Mouse (Mus musculus): ENCODE measurements around the gene Arhgap24. TPM values are rescaled to one million over a fixed set of nuclear protein-coding genes. Genes with fewer than 3 reads are reported as not detected.
A peak's percentile ranks its signal among the peaks of the same experiment; 100 is the strongest.
"Not testable (repeated sequence)": the region's sequence is repeated elsewhere in the genome, so short reads cannot be mapped to it uniquely, and the experiment has no call there.

The Arhgap24 gene
- total RNA-seq, 2 experiments from 2014 or later, result 17.2 to 18.3 TPM

DNA sequence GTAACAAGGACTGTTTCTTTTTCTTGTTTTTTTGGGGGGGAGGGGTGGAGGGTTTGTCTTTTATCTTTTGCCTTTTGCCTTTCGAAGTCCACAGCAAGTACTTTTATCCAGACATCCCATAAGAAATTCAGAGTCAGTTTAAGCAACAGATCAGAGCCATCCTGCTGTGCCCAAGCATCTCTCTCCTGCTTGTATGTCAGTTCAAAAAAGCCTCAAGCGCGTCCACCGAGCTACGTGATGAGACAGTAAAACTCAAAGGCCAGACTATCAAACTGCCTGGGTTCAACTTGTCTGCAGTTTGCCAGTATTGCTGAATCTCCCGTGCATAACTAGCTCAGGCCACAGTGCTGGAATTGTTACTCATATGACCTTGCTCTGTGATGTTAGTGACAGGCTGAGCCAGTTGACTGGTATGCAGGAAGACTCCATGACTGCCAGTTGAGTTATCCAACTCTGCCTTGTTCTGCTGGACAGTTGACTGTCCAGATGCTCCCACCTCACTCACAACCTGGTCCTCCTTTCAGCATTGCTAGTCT is 418.6 kb downstream of the Arhgap24 start:
- no peak for DNase-seq

DNA sequence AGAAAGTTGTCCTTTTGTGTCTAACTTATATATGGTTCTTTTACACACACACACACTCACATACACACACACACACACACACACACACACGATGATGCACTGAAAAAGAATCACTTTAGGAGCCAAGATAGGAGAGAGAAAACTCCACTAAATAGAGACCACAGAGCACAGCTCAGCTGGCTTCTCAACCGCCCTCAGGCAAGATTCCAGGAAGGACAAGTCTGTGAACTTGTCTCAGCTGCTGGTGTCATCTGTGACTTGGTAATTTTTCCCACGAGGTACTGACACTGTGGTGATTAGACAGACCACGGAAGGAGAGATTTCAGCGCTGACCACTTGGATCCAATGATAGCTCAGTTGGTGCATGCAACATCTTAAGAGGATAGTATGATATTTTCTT is 420.0 kb downstream of the Arhgap24 start:
- no peak for DNase-seq

DNA sequence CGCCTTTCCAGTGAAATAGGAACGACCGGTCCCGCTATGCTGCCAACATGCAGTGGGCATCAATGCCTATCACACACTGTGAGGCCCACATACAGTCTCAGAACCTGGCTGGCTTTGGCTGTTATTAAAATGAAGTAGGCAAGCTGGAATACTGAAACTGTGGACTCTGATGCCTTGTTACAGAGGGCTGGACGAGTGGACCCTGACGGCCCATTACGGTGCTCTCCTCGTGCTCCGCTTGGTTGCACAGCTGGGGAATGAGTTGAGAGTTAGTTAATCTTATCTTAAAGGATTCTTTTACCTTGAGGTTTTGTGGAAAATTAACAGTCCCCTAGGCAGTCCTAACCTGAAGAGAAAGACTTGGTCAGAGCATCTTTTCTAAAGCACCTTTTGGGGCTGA is 422.3 kb downstream of the Arhgap24 start:
- DNase-seq, result no peak

DNA sequence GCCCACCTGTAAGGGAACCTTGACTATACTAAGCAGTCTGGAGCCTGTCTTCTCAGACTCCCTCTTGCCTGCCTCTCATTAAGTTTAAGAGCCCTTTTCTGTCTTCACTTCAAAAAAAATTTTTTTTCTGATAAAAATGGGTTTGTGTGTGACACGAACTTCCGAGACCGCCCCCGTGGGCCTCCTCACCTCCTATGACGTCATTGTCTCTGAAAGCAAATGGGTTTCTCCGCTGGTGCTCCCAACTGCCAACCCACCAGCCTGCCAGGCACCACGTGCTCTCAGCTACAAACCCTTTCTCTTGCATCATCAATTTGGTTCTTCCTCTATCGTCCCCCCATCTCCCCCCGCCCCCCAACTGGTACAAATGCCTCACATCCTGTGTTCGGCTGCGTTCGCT is 422.9 kb downstream of the Arhgap24 start:
- no peak for DNase-seq

DNA sequence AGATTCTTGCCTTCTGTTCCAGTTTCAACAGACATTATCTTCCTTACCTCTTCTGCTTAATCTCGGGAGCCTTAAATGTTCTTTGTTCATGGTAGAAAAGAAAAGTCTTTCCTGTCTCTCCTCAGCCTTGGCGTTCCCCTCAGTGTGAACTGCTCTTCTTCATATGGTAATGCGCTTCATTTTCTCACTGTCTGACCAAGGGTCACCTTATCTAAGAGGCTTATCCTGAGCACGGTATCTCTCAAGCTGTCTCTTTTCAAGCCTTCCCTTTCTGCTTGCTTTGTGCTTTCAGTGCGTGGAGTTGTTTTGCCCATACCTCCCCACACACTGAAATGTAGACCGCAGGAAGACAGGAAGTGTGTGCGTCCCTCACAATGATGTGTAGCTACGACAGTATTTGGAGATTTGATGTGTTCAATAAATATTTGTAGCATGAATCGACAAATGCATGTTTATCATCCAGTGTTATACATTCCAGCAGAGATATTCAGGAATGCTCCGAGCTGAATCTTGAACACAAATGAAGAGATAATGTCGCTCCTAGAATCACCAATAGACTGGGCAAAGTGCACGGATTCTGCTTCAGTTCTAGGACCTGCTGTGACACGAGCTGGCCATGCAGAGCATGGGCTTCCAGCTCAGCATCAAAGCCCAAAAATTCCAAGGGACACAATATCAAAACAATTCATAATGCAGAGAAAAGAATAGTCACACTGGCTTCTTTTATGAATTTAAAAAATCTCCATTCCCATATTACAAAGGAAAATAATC is 424.4 kb downstream of the Arhgap24 start:
- no peak for DNase-seq

DNA sequence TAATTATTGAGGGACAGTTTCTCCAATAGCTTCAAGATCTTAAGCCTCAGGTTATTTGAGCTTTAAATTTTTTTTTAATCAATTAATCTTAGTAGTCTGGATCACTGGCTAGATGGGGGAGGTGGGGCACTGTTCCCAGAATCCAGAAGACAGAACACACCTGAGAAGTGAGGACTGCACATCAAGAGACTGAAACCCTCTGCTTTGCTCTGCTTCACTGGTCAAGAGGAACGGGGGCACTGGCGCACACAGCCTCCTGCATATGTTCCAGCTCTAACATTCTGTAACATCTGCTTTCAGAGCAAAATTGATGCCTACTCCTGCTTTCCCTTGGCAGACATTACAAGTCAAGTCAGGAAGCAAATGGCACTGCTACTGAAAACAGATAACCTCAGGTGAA is 439.0 kb downstream of the Arhgap24 start:
- no peak for DNase-seq

DNA sequence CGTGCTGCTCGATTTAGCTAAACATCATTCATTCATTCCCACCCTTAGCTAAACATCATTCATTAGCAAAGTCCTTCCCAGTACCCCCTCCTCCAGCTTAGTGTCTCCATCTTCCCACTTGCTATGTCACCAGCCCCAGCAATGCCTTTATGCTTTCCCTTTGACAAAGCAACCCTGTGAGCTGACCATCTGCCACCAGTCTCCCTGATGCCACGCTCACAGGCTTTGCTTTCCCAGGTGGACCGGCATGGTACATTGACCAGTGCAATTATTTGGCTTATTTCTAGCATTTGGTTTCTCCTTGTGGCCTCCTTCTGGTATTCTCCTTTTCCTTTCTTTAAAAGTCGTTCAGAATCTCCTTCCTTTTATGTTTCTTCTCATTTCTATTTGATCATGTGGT is 445.6 kb downstream of the Arhgap24 start:
- DNase-seq, result no peak

DNA sequence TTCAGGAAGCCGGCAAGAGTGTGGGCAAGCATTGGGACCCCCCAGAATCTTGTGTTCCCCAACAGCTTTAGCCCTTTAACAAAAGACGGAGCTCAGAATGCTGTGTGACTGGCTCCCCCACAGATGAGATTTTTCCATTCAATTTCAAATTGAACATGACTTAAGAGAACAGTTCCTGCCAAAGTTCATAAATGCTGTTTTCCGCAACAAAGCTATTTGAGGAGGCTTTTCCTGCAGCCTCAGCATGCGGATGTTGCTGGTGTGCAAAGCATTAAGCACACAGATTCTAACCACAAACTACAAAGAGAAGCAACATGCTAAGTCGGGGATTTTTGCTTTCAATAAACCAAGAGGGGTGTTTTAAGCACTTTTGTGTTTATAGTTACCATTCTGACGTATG is 449.0 kb downstream of the Arhgap24 start:
- DNase-seq, result no peak

DNA sequence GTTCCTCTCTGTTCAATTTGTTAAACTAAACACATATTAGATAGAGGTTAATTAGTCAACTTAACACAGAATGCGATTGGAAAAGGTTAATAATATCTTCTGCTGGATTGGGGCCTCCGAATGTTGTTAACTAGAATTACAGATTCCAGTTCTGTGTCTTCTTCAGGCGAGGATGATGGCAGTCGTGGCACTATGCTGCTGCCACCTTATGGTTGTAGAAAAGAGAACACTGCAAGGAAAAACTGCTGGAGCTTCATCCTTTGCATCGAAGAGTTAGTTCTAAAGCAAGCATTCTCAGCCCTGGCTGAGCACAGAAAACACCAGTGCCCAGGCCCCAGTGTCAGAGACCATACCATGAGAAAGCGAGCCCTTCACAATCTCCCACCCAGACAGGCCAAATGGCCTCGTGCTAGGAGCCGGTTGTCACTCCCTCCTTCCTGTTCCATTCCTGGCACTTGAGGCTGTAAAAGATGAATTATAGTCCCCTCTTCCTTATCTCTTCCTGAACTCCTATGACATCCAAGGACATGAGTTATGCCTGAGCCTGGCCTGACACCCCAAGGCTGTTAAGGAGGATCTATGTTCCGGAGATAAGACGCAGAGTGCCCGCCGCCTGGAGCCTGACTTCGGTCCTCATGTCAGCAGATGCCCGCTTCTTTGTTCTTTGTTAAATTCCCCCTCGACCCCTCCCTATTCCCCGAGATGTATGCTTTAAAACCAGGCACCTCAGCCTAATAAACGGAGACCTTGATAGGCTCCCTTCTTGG is 462.9 kb downstream of the Arhgap24 start:
- DNase-seq, result not testable (repeated sequence)

DNA sequence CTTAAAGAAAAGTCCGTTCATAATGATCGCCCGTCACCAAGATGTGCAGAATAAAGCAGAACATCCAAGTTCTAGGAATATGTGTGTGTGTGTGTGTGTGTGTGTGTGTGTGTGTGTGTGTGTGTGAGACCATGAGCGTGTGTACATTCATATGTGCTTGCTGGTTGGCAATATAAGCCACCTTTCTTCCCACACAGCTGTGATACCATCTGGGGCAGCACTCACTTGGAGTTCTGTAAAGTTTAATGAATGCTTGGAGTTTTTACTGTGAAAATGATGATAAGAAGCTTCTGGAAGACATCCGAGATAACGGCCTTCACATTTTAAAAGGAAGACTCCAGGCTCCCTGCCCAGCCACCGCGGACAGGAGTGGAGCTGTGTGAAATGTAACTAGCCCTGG is 465.4 kb downstream of the Arhgap24 start:
- DNase-seq, result no peak

DNA sequence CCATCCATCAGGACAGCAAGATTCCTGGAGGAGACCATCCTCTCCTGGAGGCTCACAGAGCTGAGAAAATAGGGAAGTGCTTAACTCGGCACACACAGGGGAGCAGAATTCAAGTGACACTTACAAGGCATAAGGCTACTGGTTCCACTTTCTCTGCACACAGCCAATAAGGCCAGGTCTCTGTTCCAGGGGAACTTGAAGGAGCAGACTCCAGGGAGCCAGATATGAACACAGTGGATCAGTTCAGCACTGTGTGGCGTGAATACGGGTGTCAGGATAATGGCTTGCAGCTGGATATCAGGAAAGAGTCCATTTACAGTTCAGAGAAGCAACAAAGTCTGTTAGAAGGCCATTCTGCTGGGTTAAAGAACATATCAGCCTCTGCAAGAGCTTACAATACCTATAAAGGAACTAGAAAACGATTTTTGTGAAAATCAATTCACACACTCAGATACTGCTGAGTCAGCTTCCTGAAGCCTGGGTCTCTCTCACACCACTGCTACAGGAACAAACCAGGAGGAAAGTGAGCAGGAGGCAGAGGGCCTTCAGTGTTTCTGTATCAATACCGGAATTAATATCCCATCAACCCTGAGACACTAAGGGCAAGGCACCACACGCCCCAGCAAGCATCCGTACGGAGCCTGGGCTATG is 466.0 kb downstream of the Arhgap24 start:
- DNase-seq, result peak; percentile 17
